Mouse (Mus musculus): ENCODE results near the gene Rps15a.

Gene Rps15a

GRCm38 (mm10) chr7:118115877-118116568, at the start of gene Rps15a:
Rps15a (minus strand) TSS chr7:118116188.
- WGBS: under 1% methylated on average over 40 of the region's 40 CpGs

- 94% methylated on average over 8 of the region's 8 CpGs for WGBS
These were observed 47.0 kb upstream of the Rps15a start for GRCm38 (mm10) chr7:118163006-118163405.

GRCm38 (mm10) chr7:118160121-118160520, 44.1 kb upstream of the Rps15a start:
- WGBS: 40% methylated on average over 3 of the region's 3 CpGs

- WGBS: 73% methylated on average over 7 of the region's 7 CpGs
These were observed 40.5 kb upstream of the Rps15a start for GRCm38 (mm10) chr7:118156461-118156860.

- WGBS: 60% methylated on average over 6 of the region's 6 CpGs
These were observed 38.2 kb upstream of the Rps15a start for GRCm38 (mm10) chr7:118154150-118154549.

- WGBS: 86% methylated on average over 3 of the region's 3 CpGs
These were observed 27.6 kb upstream of the Rps15a start for GRCm38 (mm10) chr7:118143602-118144001.

GRCm38 (mm10) chr7:118143123-118143522, 27.1 kb upstream of the Rps15a start:
- WGBS: 87% methylated on average over 4 of the region's 4 CpGs

- WGBS: 93% methylated on average over 7 of the region's 7 CpGs
These were observed 25.3 kb upstream of the Rps15a start for GRCm38 (mm10) chr7:118141271-118141670.

GRCm38 (mm10) chr7:118135128-118135527, 19.1 kb upstream of the Rps15a start:
- 84% methylated on average over 11 of the region's 11 CpGs for WGBS

GRCm38 (mm10) chr7:118129430-118130041, 13.5 kb upstream of the Rps15a start, which contains the start of gene Arl6ip1:
Arl6ip1 (minus strand) TSS chr7:118129662.
- WGBS: under 1% methylated on average over 39 of the region's 39 CpGs

GRCm38 (mm10) chr7:118128925-118129429, 13.0 kb upstream of the Rps15a start:
- WGBS: under 1% methylated on average over 21 of the region's 21 CpGs

GRCm38 (mm10) chr7:118126219-118126875, 10.4 kb upstream of the Rps15a start:
- WGBS: 52% methylated on average over 11 of the region's 11 CpGs

- WGBS: 59% methylated on average over 4 of the region's 4 CpGs
These were observed 7.8 kb upstream of the Rps15a start for GRCm38 (mm10) chr7:118123512-118124411.

- 98% methylated on average over 7 of the region's 7 CpGs for WGBS
These were observed 6.2 kb upstream of the Rps15a start for GRCm38 (mm10) chr7:118122235-118122634.

- 91% methylated on average over 1 of the region's 1 CpGs for WGBS
These were observed 4.7 kb upstream of the Rps15a start for GRCm38 (mm10) chr7:118120654-118121053.

GRCm38 (mm10) chr7:118119946-118120345, 4.0 kb upstream of the Rps15a start:
- 68% methylated on average over 5 of the region's 5 CpGs for WGBS

GRCm38 (mm10) chr7:118119142-118119541, 3.2 kb upstream of the Rps15a start:
- 42% methylated on average over 2 of the region's 2 CpGs for WGBS

GRCm38 (mm10) chr7:118118426-118118825, 2.4 kb upstream of the Rps15a start:
- WGBS: 82% methylated on average over 3 of the region's 3 CpGs

GRCm38 (mm10) chr7:118117539-118118210, 1.7 kb upstream of the Rps15a start:
- WGBS: 63% methylated on average over 4 of the region's 4 CpGs

- WGBS: 14% methylated on average over 8 of the region's 8 CpGs
These were observed 975 bp upstream of the Rps15a start for GRCm38 (mm10) chr7:118116787-118117538.

Measured in cerebral cortex, adult 2 months (tissue).